Mouse (Mus musculus) right cerebral cortex, postnatal 36 days (tissue): ENCODE data around the gene Rpl3l.
A peak's percentile ranks its signal among the peaks of the same experiment; 100 is the strongest.
"Not testable (repeated sequence)": the region's sequence is repeated elsewhere in the genome, so short reads cannot be mapped to it uniquely, and the experiment has no call there.

Experiments
- DNase-seq, 2 experiments: peaks; one replicate each; pipeline ENCODE4 v3.0.0; 2022; ENCODE audit warnings: low spot score in 2 of 2, mixed read lengths in 1 of 2

The Rpl3l gene

DNA sequence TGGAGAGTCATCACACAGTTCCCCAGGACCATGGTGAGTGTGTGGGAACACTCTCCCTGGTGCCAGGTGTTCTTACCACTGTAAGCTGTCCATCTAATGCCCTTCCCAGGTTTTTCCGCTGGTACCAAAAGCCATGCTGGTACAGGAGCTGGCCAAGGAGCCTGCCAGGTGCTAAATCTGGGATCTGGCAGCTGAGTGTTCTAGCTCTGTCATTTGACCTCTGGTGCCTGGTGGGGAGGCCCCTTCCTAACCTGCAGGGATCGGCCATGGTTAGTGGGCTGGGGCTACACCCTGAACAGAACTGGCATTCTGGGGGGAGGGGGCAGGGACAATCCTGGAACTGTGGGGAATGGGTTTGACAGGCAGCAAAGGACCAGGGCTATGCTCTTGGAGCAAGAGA, at the start of gene Rpl3l:
Gene Rpl3l, plus strand, starts transcription at position 203 of the 400 bp plus-strand sequence.
- DNase-seq: no peak

DNA sequence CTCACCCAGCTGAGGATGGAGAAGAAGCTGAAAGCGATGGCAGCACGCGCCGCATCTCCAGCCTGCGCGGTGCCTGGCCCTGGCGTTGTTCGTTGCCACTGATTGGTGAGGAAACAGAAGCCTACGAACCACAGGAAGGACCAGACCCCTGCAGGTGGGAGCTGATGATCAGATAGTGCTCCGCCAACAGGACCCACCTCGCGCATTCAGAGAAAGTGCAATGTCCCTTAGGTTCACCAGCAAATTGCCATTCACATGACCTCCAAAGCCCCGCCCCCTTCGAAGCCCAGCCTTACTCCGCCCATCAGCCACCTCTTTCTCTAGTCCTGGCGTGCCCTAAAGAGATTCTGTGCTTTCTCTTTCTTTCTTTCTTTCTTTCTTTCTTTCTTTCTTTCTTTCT, 41.1 kb upstream of the Rpl3l start:
- DNase-seq: no peak

DNA sequence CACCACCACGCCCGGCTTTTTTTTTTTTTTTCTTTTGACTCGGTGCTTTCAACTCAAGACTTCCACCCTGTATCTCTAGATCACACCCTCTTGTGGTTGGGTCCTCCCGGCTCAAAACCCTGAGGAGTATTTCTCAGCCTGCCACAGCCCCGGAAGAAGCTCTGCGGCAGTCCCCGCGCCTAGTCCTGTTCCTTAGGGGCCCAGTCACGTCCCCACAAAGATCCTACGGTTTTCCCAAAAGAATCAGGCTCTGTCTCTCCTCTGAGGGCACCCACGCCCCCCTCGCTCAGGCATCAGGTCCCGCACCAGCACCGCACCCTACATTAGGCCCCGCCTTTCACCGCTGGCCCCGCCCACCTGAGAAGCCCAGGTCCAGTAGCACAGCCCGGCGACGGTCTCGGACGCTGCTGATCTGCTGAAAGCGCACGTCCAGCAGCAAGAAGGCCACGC, 40.4 kb upstream of the Rpl3l start:
- DNase-seq: no peak

DNA sequence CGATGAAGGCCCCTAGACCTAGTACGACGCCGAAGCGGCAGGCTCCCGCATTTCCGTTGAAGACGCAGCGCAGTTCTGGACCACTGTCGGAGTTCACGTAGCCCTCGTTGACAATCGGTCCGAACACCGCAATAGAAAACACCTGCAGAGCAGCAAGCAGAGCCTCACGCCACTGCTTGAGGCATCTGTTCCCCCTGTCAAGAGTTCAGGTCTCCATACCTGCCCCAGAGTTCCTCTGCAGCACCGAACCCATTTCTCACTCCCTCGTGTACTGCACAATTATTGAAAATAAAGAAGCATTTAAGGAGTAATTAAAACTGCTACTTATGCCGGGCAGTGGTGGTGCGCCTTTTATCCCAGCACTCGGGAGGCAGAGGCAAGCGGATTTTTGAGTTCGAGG, 40.0 kb upstream of the Rpl3l start:
- DNase-seq: no peak

DNA sequence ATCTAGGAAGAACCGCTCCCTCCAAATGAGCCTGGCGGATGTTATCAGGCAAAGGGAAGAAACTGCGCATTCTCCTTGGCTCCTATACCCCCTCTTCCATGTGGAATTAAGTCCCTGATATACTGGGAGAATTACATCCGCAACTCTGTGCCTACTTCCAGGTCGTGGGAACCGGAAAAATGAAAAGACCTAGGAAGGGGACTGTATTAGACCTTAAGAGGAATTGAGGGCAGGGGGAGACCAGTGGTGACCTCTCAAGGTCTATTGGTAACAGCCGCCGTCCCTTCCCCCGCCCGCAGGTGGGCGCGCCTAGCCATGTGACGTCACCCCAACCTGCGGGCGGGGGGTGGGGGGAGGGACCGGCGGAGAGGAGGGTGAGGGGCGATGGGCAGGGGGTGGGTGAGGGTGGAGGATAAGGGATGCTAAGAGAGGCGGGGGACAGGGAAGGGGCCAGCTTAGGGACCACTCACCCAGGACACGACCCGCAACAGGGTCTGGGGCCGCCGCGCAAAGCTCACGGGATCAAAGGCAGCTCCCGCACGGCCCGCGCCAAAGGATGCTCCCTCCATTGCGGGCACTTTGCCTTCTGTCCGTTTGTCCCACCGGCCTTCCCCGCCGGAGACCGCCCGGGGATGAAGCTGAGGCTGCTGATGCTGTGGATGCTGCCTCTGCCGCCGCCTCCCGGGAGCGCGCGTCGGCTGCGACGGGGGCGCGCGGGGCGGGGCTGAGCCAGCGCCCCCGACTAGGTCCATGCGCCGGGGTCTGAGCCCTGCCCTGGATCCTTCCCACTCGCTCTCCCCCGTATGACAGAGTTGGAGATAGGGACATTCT, 38.2 kb upstream of the Rpl3l start, which contains the start of gene Syngr3:
Gene Syngr3, minus strand, starts transcription at position 705 of the 831 bp plus-strand sequence.
- no peak for DNase-seq

DNA sequence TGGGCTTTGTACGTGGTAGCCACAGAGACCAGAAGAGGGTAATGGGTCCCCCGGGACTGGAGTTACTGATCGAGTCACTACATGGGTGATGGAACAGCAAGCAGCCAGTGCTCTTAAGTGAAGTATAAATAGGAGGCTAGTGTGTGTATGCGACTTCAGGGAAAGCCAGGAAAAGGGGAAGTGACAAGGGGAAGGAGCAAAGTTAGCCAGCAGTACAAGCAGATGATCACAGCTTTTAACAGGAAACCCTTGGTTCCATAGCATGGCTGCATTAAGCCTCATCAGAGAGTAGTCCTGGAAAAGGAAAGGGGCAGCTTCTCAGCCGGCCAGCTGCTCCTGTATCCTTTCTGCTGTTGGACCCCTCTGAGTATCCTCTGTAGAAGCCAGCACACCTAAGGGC, 35.2 kb upstream of the Rpl3l start:
- DNase-seq: no peak

DNA sequence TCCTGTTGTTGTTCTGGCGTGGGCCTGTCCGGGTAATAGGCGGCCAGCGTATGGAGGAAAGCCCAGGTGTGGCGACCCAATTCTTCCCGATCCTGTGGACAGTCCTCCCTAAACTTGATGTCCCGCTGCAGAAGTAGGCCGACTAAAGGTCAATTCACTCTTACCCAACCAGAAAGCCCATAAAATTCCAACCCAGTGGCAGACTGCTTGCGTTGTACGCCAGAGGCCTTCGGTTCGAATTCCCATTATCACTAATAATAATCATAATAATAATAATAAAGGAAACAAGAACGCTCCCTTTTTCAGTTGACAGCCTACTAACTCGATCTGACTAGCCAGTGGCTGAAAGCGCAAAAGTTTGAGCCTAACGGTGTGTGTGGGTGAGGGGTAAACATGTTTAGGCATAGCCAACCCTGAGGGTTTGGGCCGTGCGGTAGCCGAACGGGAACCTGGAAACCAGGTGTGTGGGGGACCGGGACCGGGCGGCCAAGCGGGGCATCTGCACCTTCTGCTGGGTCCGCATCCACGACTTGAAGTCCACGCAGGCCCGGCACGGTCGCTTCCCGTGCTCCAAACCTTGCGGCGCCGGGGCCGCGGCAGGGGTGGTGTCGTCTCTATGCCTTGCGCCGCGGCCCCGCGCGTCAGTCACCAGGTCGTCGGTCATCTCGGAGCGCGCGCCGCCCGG, 32.2 kb upstream of the Rpl3l start:
- no peak for DNase-seq

DNA sequence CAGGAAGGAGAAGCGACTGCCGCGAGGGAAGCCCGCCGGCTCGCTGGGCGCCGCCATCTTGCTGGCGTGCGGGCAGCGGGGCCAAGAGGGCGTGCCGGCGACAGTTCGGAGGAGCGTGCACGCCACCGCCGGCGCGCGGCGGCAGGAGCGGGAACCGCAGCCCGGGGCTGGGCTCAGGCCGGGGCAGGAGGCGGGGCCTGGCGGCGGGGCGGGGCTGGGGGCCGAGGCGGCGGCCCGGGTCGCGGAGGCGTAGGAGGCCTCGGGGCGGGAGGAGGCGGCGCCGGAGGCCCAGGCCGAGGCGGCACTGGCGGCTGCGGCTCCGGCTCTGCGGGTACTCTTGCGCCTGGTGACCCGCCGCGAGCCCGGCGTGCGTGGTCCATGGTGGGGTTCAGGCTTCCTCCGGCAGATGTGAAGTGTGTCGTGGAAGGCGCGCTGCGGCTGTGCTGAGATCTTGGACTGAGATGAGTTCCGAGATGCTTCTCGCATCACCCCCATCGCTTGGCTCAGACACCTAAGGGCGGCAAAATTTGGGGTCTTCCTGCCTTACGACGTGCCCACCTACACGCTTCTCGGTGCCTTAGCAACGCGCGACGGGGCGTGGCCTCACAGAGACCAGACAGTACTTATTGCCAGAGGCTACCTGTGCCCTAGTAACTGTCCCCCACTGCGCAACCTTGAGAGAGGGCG, 31.5 kb upstream of the Rpl3l start, which contains the start of the genes Gfer and Noxo1:
Gene Gfer, minus strand, starts transcription at position 146 of the 687 bp plus-strand sequence.
Gene Noxo1, plus strand, starts transcription at position 224 of the 687 bp plus-strand sequence.
- DNase-seq: peak; percentile 73

DNA sequence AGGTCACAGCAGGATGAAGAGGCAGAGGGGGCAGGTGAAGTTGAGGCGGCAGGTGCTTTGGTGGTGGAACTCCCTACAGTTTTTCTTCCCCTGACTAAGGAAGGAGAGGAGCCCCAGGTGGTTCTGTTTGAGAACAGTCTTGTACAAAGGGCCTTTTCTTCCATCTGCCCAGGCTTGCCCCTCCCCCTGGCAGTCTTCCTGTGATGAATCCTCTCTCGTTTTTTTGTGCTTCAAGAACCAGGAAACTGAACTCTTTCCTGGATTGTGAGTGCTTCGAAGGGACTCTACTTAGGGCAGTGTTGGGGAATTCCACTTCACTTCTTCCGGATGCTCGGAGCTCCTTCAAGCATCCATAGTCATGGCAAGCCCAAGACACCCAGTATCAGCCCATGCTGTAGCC, 29.6 kb upstream of the Rpl3l start:
- no peak for DNase-seq

DNA sequence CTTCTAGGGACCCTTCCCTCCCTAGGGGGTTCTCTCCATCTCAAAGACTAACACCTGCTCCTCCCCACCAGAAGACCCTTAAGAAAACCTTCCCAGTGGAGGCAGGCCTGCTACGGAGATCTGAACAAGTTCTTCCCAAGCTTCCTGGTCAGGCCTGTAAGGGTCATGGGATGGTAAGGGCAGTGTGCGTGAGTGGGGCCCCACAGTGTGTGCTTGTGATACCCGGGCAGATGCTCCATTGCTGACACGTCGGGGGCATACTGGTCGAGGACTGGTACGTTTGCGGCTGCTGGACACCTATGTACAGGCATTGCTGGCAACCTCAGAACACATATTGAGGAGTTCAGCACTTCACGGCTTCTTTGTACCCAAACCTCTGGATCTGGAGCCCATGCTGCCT, 28.9 kb upstream of the Rpl3l start:
- DNase-seq: no peak

DNA sequence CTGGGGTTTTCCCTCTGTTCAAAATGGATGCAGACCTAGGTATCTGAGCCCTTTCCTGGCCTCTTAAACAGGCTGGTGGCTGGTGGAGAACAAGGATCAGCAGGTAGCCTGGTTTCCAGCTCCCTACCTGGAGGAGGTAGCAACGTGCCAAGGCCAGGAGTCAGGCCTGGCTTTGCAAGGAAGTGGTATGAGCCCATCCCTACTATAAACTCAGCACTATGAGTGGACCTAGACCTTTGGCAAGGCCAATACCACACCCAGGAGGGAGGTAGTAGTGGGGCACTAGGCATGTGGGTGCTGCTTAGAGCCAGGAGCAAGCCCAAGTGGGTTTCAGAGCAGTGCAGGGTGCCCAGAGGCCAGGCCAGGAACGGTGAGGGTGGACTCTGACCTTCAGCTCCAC, 28.1 kb upstream of the Rpl3l start:
- DNase-seq: no peak

DNA sequence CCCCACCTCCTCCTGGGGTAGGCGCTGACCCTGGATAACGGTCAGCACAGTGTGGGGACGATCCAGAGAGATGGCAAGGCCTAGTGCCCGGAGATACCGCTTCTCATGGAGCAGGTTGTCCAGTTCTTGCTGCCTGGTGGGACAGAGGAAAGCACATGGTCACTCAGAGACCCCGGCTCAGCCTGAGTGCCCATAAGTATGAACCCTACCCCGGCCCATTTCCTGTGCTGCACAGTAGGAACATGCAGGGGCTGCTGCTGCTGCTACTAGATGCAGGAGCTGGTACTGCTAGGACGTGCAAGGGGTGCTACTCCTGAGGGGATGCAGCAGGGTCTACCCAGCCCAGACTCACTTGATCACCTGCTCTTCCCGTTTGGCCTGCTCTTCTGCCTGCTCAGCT, 26.4 kb upstream of the Rpl3l start:
- no peak for DNase-seq

DNA sequence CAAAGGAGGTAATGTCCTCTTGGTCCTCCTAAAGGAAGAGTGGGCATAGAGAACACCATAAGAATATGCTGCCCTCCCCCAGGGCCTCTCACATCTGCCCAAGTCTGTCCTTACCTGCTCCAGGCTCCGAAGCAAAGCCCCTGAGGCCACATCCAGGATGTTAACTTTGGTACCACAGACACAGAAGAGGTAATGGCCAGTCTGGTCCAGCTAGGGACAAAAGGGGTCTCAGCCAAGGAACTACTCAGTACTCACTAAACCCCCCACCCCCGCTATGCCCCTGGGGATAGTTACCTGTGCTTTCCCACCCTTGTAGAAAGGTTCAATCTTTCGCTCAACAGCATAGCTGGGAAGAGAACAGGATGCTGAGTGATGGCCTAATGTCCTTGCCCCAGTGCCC, 21.8 kb upstream of the Rpl3l start:
- DNase-seq: no peak

DNA sequence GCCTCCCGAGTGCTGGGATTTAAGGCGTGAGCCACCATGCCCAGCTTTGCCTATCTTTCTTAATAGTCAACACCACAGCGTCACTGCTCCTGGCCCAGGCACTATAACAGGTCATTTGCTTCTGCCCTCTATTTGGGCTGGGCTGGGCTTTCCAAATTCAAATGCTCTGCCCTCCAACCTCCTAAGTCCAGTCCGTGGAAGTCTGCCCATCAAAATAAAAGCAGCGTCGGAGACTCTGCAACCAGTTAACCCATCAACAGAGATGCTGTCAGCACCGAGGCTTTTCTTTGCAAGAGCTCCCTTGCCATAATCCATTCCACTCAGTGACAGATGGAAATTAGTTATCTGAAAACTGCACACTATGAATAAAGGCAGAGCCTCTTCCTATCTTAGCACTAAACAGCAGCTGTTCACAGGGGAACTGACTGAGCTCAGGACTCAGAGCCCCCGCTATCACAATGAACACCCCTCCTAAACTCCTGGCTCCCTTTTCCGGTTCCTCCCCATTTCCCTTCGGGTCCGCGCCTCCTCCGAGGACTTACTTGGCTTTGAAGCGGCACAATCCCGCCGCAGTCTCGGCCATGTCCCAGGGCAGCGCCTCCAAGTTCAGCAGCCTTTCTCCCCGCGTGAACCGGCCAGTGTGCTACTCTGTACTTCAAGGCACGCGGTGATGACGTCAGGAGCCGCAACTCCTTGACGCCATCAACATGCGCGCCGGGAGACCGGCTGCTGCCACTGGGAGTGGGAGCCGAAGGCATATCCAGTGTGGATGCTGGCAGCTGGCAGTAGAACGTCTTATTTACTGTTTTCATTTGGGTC, 20.4 kb upstream of the Rpl3l start, which contains the start of gene Tbl3:
Gene Tbl3, minus strand, starts transcription at position 679 of the 819 bp plus-strand sequence.
- peak; percentile 93 to 95 for DNase-seq

DNA sequence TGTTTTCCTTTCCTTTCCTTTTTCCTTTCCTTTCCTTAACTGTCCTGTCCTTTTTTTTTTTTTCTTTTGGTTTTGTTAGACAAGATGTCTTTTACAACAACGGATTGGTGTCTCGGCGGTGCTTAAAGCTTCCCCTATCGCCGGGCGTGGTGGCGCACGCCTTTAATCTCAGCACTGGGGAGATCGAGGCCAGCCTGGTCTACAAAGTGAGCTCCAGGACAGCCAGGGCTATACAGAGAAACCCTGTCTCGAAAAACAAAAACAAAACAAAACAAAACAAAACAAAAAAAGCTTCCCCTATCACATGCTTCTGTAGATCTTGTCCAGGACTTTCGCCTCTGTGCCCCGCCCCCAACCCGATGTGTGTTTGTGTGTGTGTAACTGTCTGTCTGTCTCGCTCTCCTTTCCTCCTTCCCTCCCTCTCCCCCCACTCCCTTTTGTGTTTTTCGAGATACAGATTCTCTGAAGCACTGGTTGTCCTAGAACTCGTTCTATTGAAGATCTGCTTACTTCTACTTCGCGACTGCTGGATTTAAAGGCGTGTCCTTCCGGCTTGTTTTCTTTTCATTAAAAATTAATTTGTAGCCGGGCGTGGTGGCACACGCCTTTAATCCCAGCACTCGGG, 19.7 kb upstream of the Rpl3l start:
- DNase-seq: no peak

DNA sequence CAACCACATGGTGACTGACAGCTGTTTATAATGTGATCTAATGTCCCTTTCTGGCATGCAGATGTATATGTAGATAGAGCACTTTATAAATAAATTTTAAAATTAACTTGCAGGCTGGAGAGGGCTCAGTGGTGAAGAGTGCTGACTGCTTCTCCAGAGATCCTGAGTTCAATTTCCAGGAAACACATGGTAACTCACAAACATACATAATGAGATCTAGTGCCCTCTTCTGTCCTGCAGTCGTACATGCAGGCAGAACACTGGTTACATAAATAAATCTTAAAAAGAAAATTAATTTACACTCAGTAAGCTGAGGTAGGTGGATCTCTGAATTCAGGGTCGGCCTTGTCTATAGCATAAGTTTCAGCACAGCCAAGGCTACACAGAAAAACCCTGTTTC, 19.0 kb upstream of the Rpl3l start:
- no peak for DNase-seq

DNA sequence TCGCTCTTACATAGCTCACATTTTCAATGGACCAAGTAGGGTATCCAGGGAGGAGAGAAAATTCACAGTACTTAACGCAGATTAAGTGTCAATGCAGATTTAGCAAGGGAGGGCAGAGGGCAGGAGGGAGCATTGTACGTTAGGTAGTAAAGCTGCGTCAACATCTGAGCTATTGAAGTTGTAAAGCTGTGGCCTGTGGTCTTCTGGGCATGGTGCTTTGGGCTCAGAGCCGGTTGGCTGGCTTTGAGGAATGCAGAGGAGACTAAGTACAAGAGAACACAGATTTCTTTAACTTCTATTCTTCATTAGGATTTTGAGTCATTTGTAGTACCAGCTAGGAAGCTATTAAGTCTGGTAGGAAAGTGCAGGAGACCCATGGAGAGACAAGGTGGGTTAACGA, 12.1 kb upstream of the Rpl3l start:
- DNase-seq: no peak

DNA sequence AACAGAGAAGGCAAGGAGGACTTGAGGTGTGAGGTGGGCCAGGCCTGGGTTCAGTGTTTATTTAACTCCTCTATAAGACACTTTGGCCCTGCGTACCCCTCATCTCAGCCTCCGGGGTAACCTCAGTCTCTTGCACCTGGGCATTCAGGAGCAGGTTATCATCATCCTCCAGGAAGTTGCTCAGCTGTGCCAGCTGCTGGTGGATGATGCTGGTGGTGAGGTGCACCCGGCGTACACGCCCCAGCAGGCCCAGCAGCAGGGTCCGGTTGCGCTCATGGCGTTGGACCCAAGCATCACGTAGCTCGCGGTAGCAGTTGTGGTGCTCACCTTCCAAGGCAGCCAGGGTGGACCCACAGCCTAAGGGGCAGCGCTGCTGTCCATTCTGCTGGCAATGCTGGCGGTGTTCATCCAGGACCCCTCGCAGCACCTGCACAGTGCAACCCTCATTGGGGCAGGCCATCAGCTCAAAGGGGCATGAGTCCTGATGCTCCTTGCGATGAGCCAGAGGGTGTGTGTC, 11.4 kb upstream of the Rpl3l start:
- DNase-seq: no peak

DNA sequence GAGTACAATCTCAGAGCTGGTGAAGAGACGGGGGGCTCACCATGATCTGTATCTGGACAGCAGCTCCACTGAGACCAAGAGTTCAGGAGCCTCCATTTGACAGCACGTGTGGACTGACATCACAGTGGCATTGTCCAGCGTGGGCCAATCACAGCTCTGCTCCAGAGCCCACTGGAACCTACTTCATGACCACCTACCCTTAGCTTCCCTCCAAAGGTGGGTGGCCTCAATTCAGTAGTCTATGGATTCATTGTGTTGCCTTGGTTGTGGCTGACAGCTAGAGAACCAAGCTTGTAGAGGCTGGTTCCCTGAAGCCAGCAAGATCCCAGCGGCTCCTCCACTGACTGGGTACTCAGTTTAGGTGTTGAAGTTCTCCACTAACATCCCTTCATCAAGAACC, 9.7 kb upstream of the Rpl3l start, which contains the start of the genes Rnf151 and Rps2:
Gene Rnf151, minus strand, starts transcription at position 121 of the 400 bp plus-strand sequence.
Gene Rps2, plus strand, starts transcription at position 174 of the 400 bp plus-strand sequence.
- DNase-seq: no peak

DNA sequence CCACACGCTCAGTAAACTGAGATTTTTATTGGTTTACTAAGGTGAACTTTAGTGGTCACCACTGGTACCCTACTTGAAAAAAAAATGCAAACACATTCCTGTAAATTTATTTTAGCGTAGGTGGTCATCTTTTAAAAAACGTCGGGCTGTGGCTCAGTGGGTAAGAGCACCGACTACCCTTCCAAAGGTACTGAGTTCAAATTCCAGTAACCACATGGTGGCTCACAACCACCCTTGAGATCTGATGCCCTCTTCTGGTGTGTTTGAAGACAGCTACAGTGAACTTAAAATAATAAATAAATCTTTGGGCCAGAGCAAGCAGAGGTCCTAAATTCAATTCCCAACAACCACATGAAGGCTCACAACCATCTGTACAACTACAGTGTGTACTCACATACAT, 8.7 kb upstream of the Rpl3l start:
- not testable (repeated sequence) for DNase-seq
